22 mouse cellular contexts compared by ENCODE assay signal in the genomic region with DNA sequence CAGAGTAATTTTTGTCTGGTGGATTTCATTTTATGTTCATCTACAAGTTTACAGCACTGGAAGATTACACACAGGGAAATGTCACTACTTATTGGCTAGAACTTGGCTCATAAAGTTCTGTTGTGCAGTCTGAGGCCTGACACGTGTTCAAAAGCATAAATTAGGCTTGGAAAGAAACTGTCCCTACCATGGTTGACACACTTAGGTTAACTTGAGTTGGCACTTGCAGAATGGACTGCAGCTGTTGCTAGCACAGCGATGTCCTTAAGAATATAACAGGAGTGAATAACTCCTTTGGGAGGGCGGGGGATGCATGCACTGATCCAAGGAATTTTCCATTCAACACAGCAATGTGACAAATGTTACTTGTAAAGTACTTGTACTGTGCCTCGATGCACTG. TPM values are rescaled to one million over a fixed set of nuclear protein-coding genes. Genes with fewer than 3 reads are reported as not detected.
DNase-seq lines count a peak whose midpoint lies in the region; ATAC-seq and TF ChIP-seq lines count a peak whose summit lies in the region.
"Had no signal": no experiment of that assay in that cellular context is flagged by ENCODE, and none has a peak within 500 bp of the region (broad histone marks: within the 10 kb centered on the region; RNA-seq: fewer than 3 reads in every experiment).

No protein-coding gene starts in this region.

- no peak overlapping the region for H3K9ac ChIP-seq in embryonic facial prominence, embryonic 14.5 days (ENCODE audit: low read depth, low read length)
- no peak overlapping the region for H3K9ac ChIP-seq in limb, embryonic 14.5 days (ENCODE audit: low read depth, low read length, severe bottlenecking)
- H3K9ac ChIP-seq: hindbrain, embryonic 14.5 days; kidney, embryonic 15.5 days; liver, embryonic 15.5 days; midbrain, embryonic 15.5 days had no signal

- 68% methylated on average over 4 of the region's 4 CpGs for WGBS in embryonic facial prominence, embryonic 14.5 days
- WGBS in embryonic facial prominence, embryonic 10.5 days = 84% methylated on average over 4 of the region's 4 CpGs
- WGBS in kidney, adult 2 months = 57% methylated on average over 4 of the region's 4 CpGs
- 65% methylated on average over 4 of the region's 4 CpGs for WGBS in limb, embryonic 14.5 days
- WGBS in limb, embryonic 10.5 days = 92% methylated on average over 4 of the region's 4 CpGs

- no peak overlapping the region for H3K27ac ChIP-seq in embryonic facial prominence, embryonic 14.5 days (replicated peaks; ENCODE audit: low read depth, low read length)
- H3K27ac ChIP-seq in embryonic facial prominence, embryonic 10.5 days (replicated peaks) = no peak overlapping the region
- H3K27ac ChIP-seq in kidney, adult 2 months (ENCODE audit: insufficient read depth, low read depth, low read length) = no peak overlapping the region
- H3K27ac ChIP-seq in limb, embryonic 14.5 days (replicated peaks; ENCODE audit: low read depth, low read length) = no peak overlapping the region
- no peak overlapping the region for H3K27ac ChIP-seq in limb, embryonic 10.5 days
- H3K27ac ChIP-seq in left cerebral cortex, adult 2 months = no peak overlapping the region
- H3K27ac ChIP-seq: heart, embryonic 10.5 days; hindbrain, embryonic 14.5 days; kidney, embryonic 15.5 days; liver, embryonic 15.5 days; macrophage; midbrain, embryonic 15.5 days had no signal

- no peaks in the 10 kb centered on the region for H3K27me3 ChIP-seq in embryonic facial prominence, embryonic 14.5 days (replicated peaks; ENCODE audit: control insufficient read depth, insufficient read depth, low read length)
- no peaks in the 10 kb centered on the region for H3K27me3 ChIP-seq in embryonic facial prominence, embryonic 10.5 days (replicated peaks; ENCODE audit: low read depth, poor library complexity, severe bottlenecking)
- no peaks in the 10 kb centered on the region for H3K27me3 ChIP-seq in kidney, adult 2 months (replicated peaks; ENCODE audit: control insufficient read depth, insufficient read depth, low read length)
- no peaks in the 10 kb centered on the region for H3K27me3 ChIP-seq in limb, embryonic 14.5 days (ENCODE audit: control insufficient read depth, insufficient read depth, low read length)
- H3K27me3 ChIP-seq in limb, embryonic 10.5 days (ENCODE audit: low read depth, poor library complexity, severe bottlenecking) = no peaks in the 10 kb centered on the region
- H3K27me3 ChIP-seq: kidney, embryonic 15.5 days; liver, embryonic 15.5 days; midbrain, embryonic 15.5 days had no signal

- no peaks in the 10 kb centered on the region for H3K36me3 ChIP-seq in embryonic facial prominence, embryonic 14.5 days (ENCODE audit: control insufficient read depth, insufficient read depth, low read length)
- no peaks in the 10 kb centered on the region for H3K36me3 ChIP-seq in embryonic facial prominence, embryonic 10.5 days (replicated peaks)
- no peaks in the 10 kb centered on the region for H3K36me3 ChIP-seq in kidney, adult 2 months (ENCODE audit: control insufficient read depth, insufficient read depth, low read length)
- no peaks in the 10 kb centered on the region for H3K36me3 ChIP-seq in limb, embryonic 14.5 days (ENCODE audit: control insufficient read depth, insufficient read depth, low read length)
- H3K36me3 ChIP-seq in limb, embryonic 10.5 days = no peaks in the 10 kb centered on the region
- H3K36me3 ChIP-seq: heart, embryonic 10.5 days; kidney, embryonic 15.5 days; liver, embryonic 15.5 days; midbrain, embryonic 15.5 days had no signal

- H3K4me2 ChIP-seq in embryonic facial prominence, embryonic 14.5 days (ENCODE audit: low read depth, low read length) = no peak overlapping the region
- no peak overlapping the region for H3K4me2 ChIP-seq in limb, embryonic 14.5 days (replicated peaks; ENCODE audit: low read depth, low read length, severe bottlenecking)
- H3K4me2 ChIP-seq: hindbrain, embryonic 14.5 days; kidney, embryonic 15.5 days; liver, embryonic 15.5 days; midbrain, embryonic 15.5 days had no signal

- TF ChIP-seq POLR2A in kidney, adult 2 months (IDR thresholded peaks at IDR 0.05; ENCODE audit: low read depth, low read length) = no peak
- TF ChIP-seq POLR2A in limb, embryonic 14.5 days (IDR thresholded peaks at IDR 0.05; ENCODE audit: borderline replicate concordance, extremely low read depth, insufficient read depth, insufficient read length) = no peak

- no peak for TF ChIP-seq CTCF in kidney, adult 2 months (conservative IDR thresholded peaks at IDR 0.05; ENCODE audit: insufficient read depth, insufficient read length, low read depth, low read length)
- TF ChIP-seq CTCF in left cerebral cortex, adult 2 months (IDR thresholded peaks at IDR 0.05) = no peak

- H3K4me1 ChIP-seq in embryonic facial prominence, embryonic 14.5 days (ENCODE audit: control insufficient read depth, insufficient read depth, low read length) = no peaks in the 10 kb centered on the region
- H3K4me1 ChIP-seq in embryonic facial prominence, embryonic 10.5 days = no peaks in the 10 kb centered on the region
- no peaks in the 10 kb centered on the region for H3K4me1 ChIP-seq in kidney, adult 2 months (ENCODE audit: control insufficient read depth, insufficient read depth, low read length)
- H3K4me1 ChIP-seq in limb, embryonic 14.5 days (ENCODE audit: control insufficient read depth, insufficient read depth, low read length) = no peaks in the 10 kb centered on the region
- no peaks in the 10 kb centered on the region for H3K4me1 ChIP-seq in limb, embryonic 10.5 days
- H3K4me1 ChIP-seq: kidney, embryonic 15.5 days; liver, embryonic 15.5 days; midbrain, embryonic 15.5 days had no signal

- intact Hi-C loops in left cerebral cortex, adult 2 months (cut with DNase I) = no loop called here

- H3K9me3 ChIP-seq in embryonic facial prominence, embryonic 14.5 days (ENCODE audit: control insufficient read depth, low read length) = no peaks in the 10 kb centered on the region
- H3K9me3 ChIP-seq in embryonic facial prominence, embryonic 10.5 days = no peaks in the 10 kb centered on the region
- no peaks in the 10 kb centered on the region for H3K9me3 ChIP-seq in limb, embryonic 14.5 days (ENCODE audit: control insufficient read depth, low read length)
- no peaks in the 10 kb centered on the region for H3K9me3 ChIP-seq in limb, embryonic 10.5 days (replicated peaks)
- H3K9me3 ChIP-seq: heart, embryonic 10.5 days; kidney, embryonic 15.5 days; liver, embryonic 15.5 days; midbrain, embryonic 15.5 days had no signal

- no peak for ATAC-seq in embryonic facial prominence, embryonic 14.5 days (ENCODE audit: low read depth)
- ATAC-seq in limb, embryonic 14.5 days (ENCODE audit: low FRiP score, low read depth) = no peak
- ATAC-seq: inflammation-experienced regulatory T-cells, adult 6 months; midbrain, embryonic 15.5 days had no signal

- DNase-seq in embryonic facial prominence, embryonic 14.5 days (ENCODE audit: low spot score) = peak; percentile 61
- DNase-seq in embryonic facial prominence, embryonic 10.5 days (ENCODE audit: low spot score) = no peak
- DNase-seq in kidney, adult 2 months = peak; percentile 8
- DNase-seq in kidney, postnatal 25 days = no peak
- DNase-seq in limb, embryonic 14.5 days (ENCODE audit: low spot score) = peak; percentile 7
- no peak for DNase-seq in limb, embryonic 10.5 days (ENCODE audit: low spot score)
- peak; percentile 21 for DNase-seq in skeletal muscle tissue, adult 2 months (ENCODE audit: low read depth, low spot score)
- no peak for DNase-seq in left cerebral cortex, adult 2 months (ENCODE audit: extremely low spot score in 1 of 2, low spot score in 2 of 2)
- DNase-seq: adrenal gland, postnatal 14 days; cerebellum, adult 9-10 months; gastrocnemius, postnatal 36 days; heart, postnatal 4 days; liver; right cerebral cortex, postnatal 14 days; spleen, adult 18-20 months had no signal

- no peak overlapping the region for H3K4me3 ChIP-seq in embryonic facial prominence, embryonic 14.5 days (ENCODE audit: low read depth, low read length)
- no peak overlapping the region for H3K4me3 ChIP-seq in embryonic facial prominence, embryonic 10.5 days
- no peak overlapping the region for H3K4me3 ChIP-seq in kidney, adult 2 months (ENCODE audit: insufficient read depth, low read depth, low read length)
- no peak overlapping the region for H3K4me3 ChIP-seq in limb, embryonic 14.5 days (replicated peaks; ENCODE audit: low read length)
- H3K4me3 ChIP-seq in limb, embryonic 10.5 days = no peak overlapping the region
- H3K4me3 ChIP-seq in left cerebral cortex, adult 2 months = no peak overlapping the region
- H3K4me3 ChIP-seq: heart, embryonic 10.5 days; kidney, embryonic 15.5 days; liver, embryonic 15.5 days; midbrain, embryonic 15.5 days had no signal

RNA-seq across cellular contexts. Expression of gene Plekhm3, which starts 53.2 kb away (rescaled TPM):
- 5.6 and 6.0 TPM in 2 replicates for polyA plus RNA-seq in embryonic facial prominence, embryonic 14.5 days (2014; fragmentation: Nextera tagmentation; extraction: Ambion mirVana)
- 9.2 TPM in 2 replicates for polyA plus RNA-seq in embryonic facial prominence, embryonic 10.5 days (2016; fragmentation: Nextera tagmentation; extraction: Ambion mirVana)
- polyA plus RNA-seq in kidney, adult 2 months (2012; rRNA removed) = 3.3 and 3.7 TPM in 2 replicates
- 3.7 and 3.9 TPM in 2 replicates for polyA plus RNA-seq in limb, embryonic 14.5 days (2012; rRNA removed)
- polyA plus RNA-seq in limb, embryonic 14.5 days (2014; fragmentation: Nextera tagmentation; extraction: Ambion mirVana) = 6.0 and 8.0 TPM in 2 replicates
- 8.0 and 10.4 TPM in 2 replicates for polyA plus RNA-seq in limb, embryonic 10.5 days (2016; fragmentation: Nextera tagmentation; extraction: Ambion mirVana)
- total RNA-seq in left cerebral cortex, adult 2 months (2021) = 10 to 100 TPM; 40.4 to 41.8 TPM

Comparison
In these comparisons a context has a peak if more than half of its experiments do, and no peak if none do; other contexts are left out.
1. DNase-seq: peak in embryonic facial prominence, embryonic 14.5 days (single experiment), kidney, adult 2 months (single experiment), limb, embryonic 14.5 days (single experiment) and skeletal muscle tissue, adult 2 months (single experiment); none in embryonic facial prominence, embryonic 10.5 days (single experiment), kidney, postnatal 25 days (0 of 2), limb, embryonic 10.5 days (single experiment) and left cerebral cortex, adult 2 months (0 of 2).